Mouse (Mus musculus): ENCODE data around the gene Bcl7c. TPM values are rescaled to one million over a fixed set of nuclear protein-coding genes. Genes with fewer than 3 reads are reported as not detected.
A peak's percentile ranks its signal among the peaks of the same experiment; 100 is the strongest.
"Not testable (repeated sequence)": the region's sequence is repeated elsewhere in the genome, so short reads cannot be mapped to it uniquely, and the experiment has no call there.

The Bcl7c gene
- total and polyA plus RNA-seq, 2 experiments from 2014 or later = 49.2 to 131 TPM

GRCm38 (mm10) chr7:127652050-127652449 lies 56.7 kb downstream of the Bcl7c start:
- 20% methylated on average over 18 of the region's 18 CpGs for WGBS
- H3K27ac ChIP-seq (ENCODE audit: low read depth, low read length) = no peak overlapping the region
- DNase-seq (ENCODE audit: low spot score) = no peak
- no peaks in the 10 kb centered on the region for H3K4me1 ChIP-seq (ENCODE audit: insufficient read depth, low read length)
- ATAC-seq (ENCODE audit: low FRiP score) = no peak
- H3K4me2 ChIP-seq (ENCODE audit: low read depth, low read length, poor library complexity, severe bottlenecking) = peak overlapping the region; percentile 9; the same call in 1 of the 2 replicates
- H3K9ac ChIP-seq (replicated peaks; ENCODE audit: low read length, poor library complexity, severe bottlenecking) = no peak overlapping the region
- H3K27me3 ChIP-seq (ENCODE audit: insufficient read depth, low read length) = no peaks in the 10 kb centered on the region
- no peaks in the 10 kb centered on the region for H3K36me3 ChIP-seq (ENCODE audit: insufficient read depth, low read length)
- H3K9me3 ChIP-seq (ENCODE audit: low read length) = no peaks in the 10 kb centered on the region
- no peak overlapping the region for H3K4me3 ChIP-seq (ENCODE audit: low read depth, low read length)
- no peak for TF ChIP-seq CTCF (IDR thresholded peaks at IDR 0.05)

GRCm38 (mm10) chr7:127651624-127652023 lies 57.1 kb downstream of the Bcl7c start:
- TF ChIP-seq CTCF (IDR thresholded peaks at IDR 0.05) = no peak
- Histone ChIP-seq H3K4me2 (ENCODE audit: low read depth, low read length, poor library complexity, severe bottlenecking) (0 out of 2 replicates have a peak overlapping the region, but pooled peaks have one; percentile 9), H3K36me3 (ENCODE audit: insufficient read depth, low read length) (no peaks in the 10 kb centered on the region), H3K27ac (ENCODE audit: low read depth, low read length) (no peak overlapping the region), H3K9me3 (ENCODE audit: low read length) (no peaks in the 10 kb centered on the region), H3K27me3 (ENCODE audit: insufficient read depth, low read length) (no peaks in the 10 kb centered on the region), H3K9ac (replicated peaks; ENCODE audit: low read length, poor library complexity, severe bottlenecking) (no peak overlapping the region), H3K4me1 (ENCODE audit: insufficient read depth, low read length) (no peaks in the 10 kb centered on the region), H3K4me3 (ENCODE audit: low read depth, low read length) (no peak overlapping the region)
- 81% methylated on average over 2 of the region's 3 CpGs for WGBS
- no peak for DNase-seq (ENCODE audit: low spot score)
- no peak for ATAC-seq (ENCODE audit: low FRiP score)

GRCm38 (mm10) chr7:127649206-127649605 lies 59.5 kb downstream of the Bcl7c start:
- no peak for DNase-seq (ENCODE audit: low spot score)
- Histone ChIP-seq H3K4me3 (ENCODE audit: low read depth, low read length) (no peak overlapping the region), H3K4me2 (ENCODE audit: low read depth, low read length, poor library complexity, severe bottlenecking) (no peak overlapping the region), H3K27me3 (ENCODE audit: insufficient read depth, low read length) (no peaks in the 10 kb centered on the region), H3K9me3 (ENCODE audit: low read length) (no peaks in the 10 kb centered on the region), H3K27ac (ENCODE audit: low read depth, low read length) (no peak overlapping the region), H3K9ac (replicated peaks; ENCODE audit: low read length, poor library complexity, severe bottlenecking) (no peak overlapping the region), H3K4me1 (ENCODE audit: insufficient read depth, low read length) (no peaks in the 10 kb centered on the region), H3K36me3 (ENCODE audit: insufficient read depth, low read length) (no peaks in the 10 kb centered on the region)
- TF ChIP-seq CTCF (IDR thresholded peaks at IDR 0.05) = no peak
- ATAC-seq (ENCODE audit: low FRiP score) = no peak
- 87% methylated on average over 5 of the region's 6 CpGs for WGBS

- Histone ChIP-seq H3K9ac (replicated peaks; ENCODE audit: low read length, poor library complexity, severe bottlenecking) (no peak overlapping the region), H3K4me1 (ENCODE audit: insufficient read depth, low read length) (no peaks in the 10 kb centered on the region), H3K27me3 (ENCODE audit: insufficient read depth, low read length) (no peaks in the 10 kb centered on the region), H3K4me2 (ENCODE audit: low read depth, low read length, poor library complexity, severe bottlenecking) (no peak overlapping the region), H3K36me3 (ENCODE audit: insufficient read depth, low read length) (no peaks in the 10 kb centered on the region), H3K27ac (ENCODE audit: low read depth, low read length) (no peak overlapping the region), H3K4me3 (ENCODE audit: low read depth, low read length) (no peak overlapping the region), H3K9me3 (ENCODE audit: low read length) (no peaks in the 10 kb centered on the region)
- 69% methylated on average over 4 of the region's 4 CpGs for WGBS
- no peak for TF ChIP-seq CTCF (IDR thresholded peaks at IDR 0.05)
- no peak for DNase-seq (ENCODE audit: low spot score)
- ATAC-seq (ENCODE audit: low FRiP score) = no peak
Observed at GRCm38 (mm10) chr7:127648516-127649201, 60.1 kb downstream of the Bcl7c start.

- not testable (repeated sequence) for H3K36me3 ChIP-seq (ENCODE audit: insufficient read depth, low read length); H3K27ac ChIP-seq (ENCODE audit: low read depth, low read length); H3K4me2 ChIP-seq (ENCODE audit: low read depth, low read length, poor library complexity, severe bottlenecking); H3K27me3 ChIP-seq (ENCODE audit: insufficient read depth, low read length); ATAC-seq (ENCODE audit: low FRiP score); H3K4me1 ChIP-seq (ENCODE audit: insufficient read depth, low read length); H3K9me3 ChIP-seq (ENCODE audit: low read length); DNase-seq (ENCODE audit: low spot score); H3K4me3 ChIP-seq (ENCODE audit: low read depth, low read length); H3K9ac ChIP-seq (replicated peaks; ENCODE audit: low read length, poor library complexity, severe bottlenecking)
- 92% methylated on average over 7 of the region's 7 CpGs for WGBS
Observed at GRCm38 (mm10) chr7:127647576-127647975, 61.2 kb downstream of the Bcl7c start.

GRCm38 (mm10) chr7:127646363-127646762 lies 62.4 kb downstream of the Bcl7c start:
- Histone ChIP-seq H3K4me3 (ENCODE audit: low read depth, low read length) (no peak overlapping the region), H3K27me3 (ENCODE audit: insufficient read depth, low read length) (no peaks in the 10 kb centered on the region), H3K9me3 (ENCODE audit: low read length) (no peaks in the 10 kb centered on the region), H3K9ac (replicated peaks; ENCODE audit: low read length, poor library complexity, severe bottlenecking) (no peak overlapping the region), H3K4me2 (ENCODE audit: low read depth, low read length, poor library complexity, severe bottlenecking) (no peak overlapping the region), H3K36me3 (ENCODE audit: insufficient read depth, low read length) (no peaks in the 10 kb centered on the region), H3K27ac (ENCODE audit: low read depth, low read length) (no peak overlapping the region), H3K4me1 (ENCODE audit: insufficient read depth, low read length) (no peaks in the 10 kb centered on the region)
- 91% methylated on average over 4 of the region's 4 CpGs for WGBS
- DNase-seq (ENCODE audit: low spot score) = no peak
- no peak for TF ChIP-seq CTCF (IDR thresholded peaks at IDR 0.05)
- no peak for ATAC-seq (ENCODE audit: low FRiP score)

All from midbrain, postnatal 0 days (tissue).